8 mouse cellular contexts compared by ENCODE assay signal in genomic region chr1:135283826-135284291, GRCm38 (mm10). TPM values are rescaled to one million over a fixed set of nuclear protein-coding genes. Genes with fewer than 3 reads are reported as not detected.
DNase-seq lines count a peak whose midpoint lies in the region; ATAC-seq lines count a peak whose summit lies in the region.

Gene Rnpep (minus strand): TSS chr1:135284084.

- peaks cover 26% of the 10 kb centered on the region for H3K4me1 ChIP-seq in hindbrain, embryonic 10.5 days (replicated peaks)
- peaks cover 18% of the 10 kb centered on the region for H3K4me1 ChIP-seq in lung, embryonic 16.5 days (replicated peaks; ENCODE audit: control insufficient read depth, insufficient read depth, low read length)

- H3K4me3 ChIP-seq in hindbrain, embryonic 10.5 days, result peak within 1 kb of the TSS; percentile 87
- peak within 1 kb of the TSS; percentile 89 for H3K4me3 ChIP-seq in lung, embryonic 16.5 days (ENCODE audit: low read length)

- no peaks in the 10 kb centered on the region for H3K27me3 ChIP-seq in hindbrain, embryonic 10.5 days (ENCODE audit: insufficient read depth, poor library complexity, severe bottlenecking)
- H3K27me3 ChIP-seq in lung, embryonic 16.5 days (ENCODE audit: control insufficient read depth, insufficient read depth, low read depth, low read length), result no peaks in the 10 kb centered on the region

- H3K9me3 ChIP-seq in hindbrain, embryonic 10.5 days, result no peaks in the 10 kb centered on the region
- H3K9me3 ChIP-seq in lung, embryonic 16.5 days (ENCODE audit: control insufficient read depth, low read length), result no peaks in the 10 kb centered on the region

- H3K4me2 ChIP-seq in lung, embryonic 16.5 days (ENCODE audit: low read depth, low read length), result peak within 1 kb of the TSS; percentile 88

- ATAC-seq in lung, embryonic 16.5 days (ENCODE audit: low read depth), result peak; percentile 92

- H3K9ac ChIP-seq in lung, embryonic 16.5 days (ENCODE audit: low read length), result peak within 1 kb of the TSS; percentile 96

- peaks cover 20% of the 10 kb centered on the region for H3K36me3 ChIP-seq in hindbrain, embryonic 10.5 days
- peaks cover 3% of the 10 kb centered on the region; the same call in 1 of the 2 replicates for H3K36me3 ChIP-seq in lung, embryonic 16.5 days (ENCODE audit: control insufficient read depth, insufficient read depth, low read length)

- DNase-seq in NIH3T3 (ENCODE audit: low read depth), result peak; percentile 76
- DNase-seq in cerebellum, adult 9-11 months, result peak; percentile 82
- DNase-seq in frontal cortex, adult 2 months (ENCODE audit: extremely low spot score in 1 of 2, low spot score in 1 of 2), result peak in 1 of 2 experiments; percentile 63
- DNase-seq in hindbrain, embryonic 10.5 days (ENCODE audit: low spot score), result no peak
- peak; percentile 58 for DNase-seq in layer of hippocampus, adult 9-11 months
- DNase-seq in ovary, postnatal 10 days (ENCODE audit: low spot score), result peak; percentile 55
- peak; percentile 56 to 67 for DNase-seq in thymus, postnatal 10 days (ENCODE audit: low spot score in 2 of 2)

- under 1% methylated on average over 39 of the region's 39 CpGs for WGBS in hindbrain, embryonic 10.5 days
- WGBS in lung, embryonic 16.5 days, result under 1% methylated on average over 39 of the region's 39 CpGs

- peak within 1 kb of the TSS; percentile 92 for H3K27ac ChIP-seq in hindbrain, embryonic 10.5 days
- peak within 1 kb of the TSS; percentile 94 for H3K27ac ChIP-seq in lung, embryonic 16.5 days (ENCODE audit: low read length)

RNA-seq across cellular contexts. Expression of gene Rnpep, which starts in this region (rescaled TPM):
- polyA plus RNA-seq in frontal cortex, adult 2 months (2012; rRNA removed), result 56.6 and 64.8 TPM in 2 replicates
- polyA plus RNA-seq in hindbrain, embryonic 10.5 days (2016; fragmentation: Nextera tagmentation; extraction: Ambion mirVana), result 94.6 and 108 TPM in 2 replicates
- polyA plus RNA-seq in lung, embryonic 16.5 days (2015; fragmentation: Nextera tagmentation; extraction: Ambion mirVana), result 96.0 and 108 TPM in 2 replicates
